Mouse (Mus musculus) ES-Bruce4 (cell line): ENCODE results near the gene Ch25h.

Source experiments
- CTCF ChIP-seq: IDR thresholded peaks from one replicate; pipeline ENCODE4 v1.8.1; 2011; ENCODE audit warnings: low read depth, low read length
- POLR2A ChIP-seq: IDR thresholded peaks from one replicate; pipeline ENCODE4 v1.8.1; 2011; ENCODE audit warnings: low read length; ENCODE audit not compliant: insufficient read depth

GRCm38 (mm10) chr19:34517812-34518594 is 43.0 kb upstream of the Ch25h start:
- TF ChIP-seq CTCF (no peak), POLR2A (no peak)
